Mouse (Mus musculus): ENCODE measurements around the gene Plekhg4. TPM values are rescaled to one million over a fixed set of nuclear protein-coding genes. Genes with fewer than 3 reads are reported as not detected.
A peak's percentile ranks its signal among the peaks of the same experiment; 100 is the strongest.

Plekhg4 gene
- polyA plus RNA-seq, 1 experiment from 2014 or later = 0.33 TPM

GRCm38 (mm10) chr8:105356681-105357080 lies 16.4 kb upstream of the Plekhg4 start:
- ATAC-seq (replicated peaks; ENCODE audit: low FRiP score, low read depth) (no peak), DNase-seq (ENCODE audit: low spot score) (no peak)
- 82% methylated on average over 14 of the region's 14 CpGs for WGBS
- H3K4me2 ChIP-seq (ENCODE audit: low read length) = no peak overlapping the region
- H3K36me3 ChIP-seq (ENCODE audit: insufficient read depth, low read length) = no peaks in the 10 kb centered on the region
- no peak overlapping the region for H3K4me3 ChIP-seq (replicated peaks; ENCODE audit: low read depth, low read length)
- TF ChIP-seq CTCF (IDR thresholded peaks at IDR 0.05; ENCODE audit: low read depth) = no peak
- no peaks in the 10 kb centered on the region for H3K27me3 ChIP-seq (ENCODE audit: insufficient read depth, low read length)
- no peaks in the 10 kb centered on the region for H3K9me3 ChIP-seq (replicated peaks; ENCODE audit: low read length)
- peaks cover 9% of the 10 kb centered on the region; the same call in 1 of the 2 replicates for H3K4me1 ChIP-seq (replicated peaks; ENCODE audit: insufficient read depth, low read length)
- no peak overlapping the region for H3K9ac ChIP-seq (ENCODE audit: low read depth, low read length)
- no peak overlapping the region for H3K27ac ChIP-seq

- no peak overlapping the region for H3K4me3 ChIP-seq (replicated peaks; ENCODE audit: low read depth, low read length)
- H3K4me2 ChIP-seq (ENCODE audit: low read length) = peak overlapping the region; percentile 12; the same call in 1 of the 2 replicates
- no peaks in the 10 kb centered on the region for H3K36me3 ChIP-seq (ENCODE audit: insufficient read depth, low read length)
- DNase-seq (ENCODE audit: low spot score) (no peak), ATAC-seq (replicated peaks; ENCODE audit: low FRiP score, low read depth) (0 out of 2 replicates have a peak, but pooled peaks have one; percentile 27)
- H3K4me1 ChIP-seq (replicated peaks; ENCODE audit: insufficient read depth, low read length) = peaks cover 9% of the 10 kb centered on the region; the same call in 1 of the 2 replicates
- WGBS = 40% methylated on average over 15 of the region's 15 CpGs
- H3K27me3 ChIP-seq (ENCODE audit: insufficient read depth, low read length) = no peaks in the 10 kb centered on the region
- no peak overlapping the region for H3K9ac ChIP-seq (ENCODE audit: low read depth, low read length)
- no peaks in the 10 kb centered on the region for H3K9me3 ChIP-seq (replicated peaks; ENCODE audit: low read length)
- TF ChIP-seq CTCF (IDR thresholded peaks at IDR 0.05; ENCODE audit: low read depth) = no peak
- H3K27ac ChIP-seq = no peak overlapping the region
Measured at GRCm38 (mm10) chr8:105359208-105359607, 13.9 kb upstream of the Plekhg4 start.

- no peak overlapping the region for H3K27ac ChIP-seq
- ATAC-seq (replicated peaks; ENCODE audit: low FRiP score, low read depth) = no peak; the same call in 1 of the 2 replicates
- no peak overlapping the region for H3K9ac ChIP-seq (ENCODE audit: low read depth, low read length)
- no peaks in the 10 kb centered on the region for H3K36me3 ChIP-seq (ENCODE audit: insufficient read depth, low read length)
- TF ChIP-seq CTCF (IDR thresholded peaks at IDR 0.05; ENCODE audit: low read depth) = peak; percentile 74
- H3K4me1 ChIP-seq (replicated peaks; ENCODE audit: insufficient read depth, low read length) = peaks cover 9% of the 10 kb centered on the region; the same call in 1 of the 2 replicates
- no peaks in the 10 kb centered on the region for H3K27me3 ChIP-seq (ENCODE audit: insufficient read depth, low read length)
- no peaks in the 10 kb centered on the region for H3K9me3 ChIP-seq (replicated peaks; ENCODE audit: low read length)
- WGBS = 32% methylated on average over 4 of the region's 4 CpGs
- H3K4me2 ChIP-seq (ENCODE audit: low read length) = 0 out of 2 replicates have a peak overlapping the region, but pooled peaks have one; percentile 12
- DNase-seq (ENCODE audit: low spot score) = peak; percentile 87
- no peak overlapping the region for H3K4me3 ChIP-seq (replicated peaks; ENCODE audit: low read depth, low read length)
Measured at GRCm38 (mm10) chr8:105359646-105360045, 13.4 kb upstream of the Plekhg4 start.

GRCm38 (mm10) chr8:105361751-105362702 lies 11.0 kb upstream of the Plekhg4 start:
- Histone ChIP-seq H3K36me3 (ENCODE audit: insufficient read depth, low read length) (no peaks in the 10 kb centered on the region), H3K4me2 (ENCODE audit: low read length) (no peak overlapping the region), H3K4me1 (replicated peaks; ENCODE audit: insufficient read depth, low read length) (no peaks in the 10 kb centered on the region), H3K27me3 (ENCODE audit: insufficient read depth, low read length) (no peaks in the 10 kb centered on the region), H3K4me3 (replicated peaks; ENCODE audit: low read depth, low read length) (no peak overlapping the region), H3K27ac (peak overlapping the region; percentile 42; the same call in 1 of the 2 replicates), H3K9ac (ENCODE audit: low read depth, low read length) (no peak overlapping the region), H3K9me3 (replicated peaks; ENCODE audit: low read length) (no peaks in the 10 kb centered on the region)
- no peak for TF ChIP-seq CTCF (IDR thresholded peaks at IDR 0.05; ENCODE audit: low read depth)
- WGBS = 60% methylated on average over 12 of the region's 12 CpGs
- DNase-seq (ENCODE audit: low spot score) = peak; percentile 83
- ATAC-seq (replicated peaks; ENCODE audit: low FRiP score, low read depth) = no peak

- ATAC-seq (replicated peaks; ENCODE audit: low FRiP score, low read depth) = no peak
- no peaks in the 10 kb centered on the region for H3K36me3 ChIP-seq (ENCODE audit: insufficient read depth, low read length)
- no peak overlapping the region for H3K4me2 ChIP-seq (ENCODE audit: low read length)
- DNase-seq (ENCODE audit: low spot score) = peak; percentile 64
- no peak overlapping the region for H3K4me3 ChIP-seq (replicated peaks; ENCODE audit: low read depth, low read length)
- WGBS = 72% methylated on average over 2 of the region's 2 CpGs
- H3K27me3 ChIP-seq (ENCODE audit: insufficient read depth, low read length) = no peaks in the 10 kb centered on the region
- H3K27ac ChIP-seq = no peak overlapping the region
- no peaks in the 10 kb centered on the region for H3K9me3 ChIP-seq (replicated peaks; ENCODE audit: low read length)
- H3K4me1 ChIP-seq (replicated peaks; ENCODE audit: insufficient read depth, low read length) = no peaks in the 10 kb centered on the region
- peak; percentile 68 for TF ChIP-seq CTCF (IDR thresholded peaks at IDR 0.05; ENCODE audit: low read depth)
- no peak overlapping the region for H3K9ac ChIP-seq (ENCODE audit: low read depth, low read length)
Measured at GRCm38 (mm10) chr8:105367107-105367506, 6.0 kb upstream of the Plekhg4 start.

- H3K36me3 ChIP-seq (ENCODE audit: insufficient read depth, low read length) = no peaks in the 10 kb centered on the region
- H3K4me2 ChIP-seq (ENCODE audit: low read length) = no peak overlapping the region
- no peak for ATAC-seq (replicated peaks; ENCODE audit: low FRiP score, low read depth)
- no peak overlapping the region for H3K4me3 ChIP-seq (replicated peaks; ENCODE audit: low read depth, low read length)
- H3K27ac ChIP-seq = no peak overlapping the region
- 83% methylated on average over 8 of the region's 9 CpGs for WGBS
- H3K4me1 ChIP-seq (replicated peaks; ENCODE audit: insufficient read depth, low read length) = 0 out of 2 replicates have a peak, but pooled peaks cover 3% of the 10 kb centered on the region
- TF ChIP-seq CTCF (IDR thresholded peaks at IDR 0.05; ENCODE audit: low read depth) = no peak
- no peaks in the 10 kb centered on the region for H3K9me3 ChIP-seq (replicated peaks; ENCODE audit: low read length)
- no peaks in the 10 kb centered on the region for H3K27me3 ChIP-seq (ENCODE audit: insufficient read depth, low read length)
- no peak overlapping the region for H3K9ac ChIP-seq (ENCODE audit: low read depth, low read length)
- no peak for DNase-seq (ENCODE audit: low spot score)
Measured at GRCm38 (mm10) chr8:105372473-105372872, 601 bp upstream of the Plekhg4 start.
